Mouse (Mus musculus) embryonic stem cell, embryonic (primary cell): Measurements from ENCODE around the gene Arid5b.

Experiments
- CTCF ChIA-PET, 4 experiments: fragments of 300-600 bp in 2 of 4; fragments of 350-600 bp in 2 of 4; sonication (Branson Sonifier 250); formaldehyde crosslinking; loops; one replicate each; lab custom pipeline; 2022; ENCODE audit warnings: inconsistent platforms in 2 of 4; lab: Charles Lee
- POLR2A ChIA-PET, 4 experiments: fragments of 300-600 bp in 2 of 4; fragments of 350-600 bp in 2 of 4; sonication (Branson Sonifier 250); formaldehyde crosslinking; loops; one replicate each; lab custom pipeline; 2022; ENCODE audit warnings: antibody characterized with exemption in 4 of 4, inconsistent platforms in 1 of 4; lab: Charles Lee

Gene Arid5b

GRCm38 (mm10) chr10:68132154-68132553 is 146.4 kb downstream of the Arid5b start:
- ChIA-PET POLR2A (interaction anchor here (0.5 to 19.1 kb wide), 17 partner anchors 9 to 220 kb away, joined by 3 to 570 read pairs (median 5); no protein-coding TSS in a partner anchor), CTCF (interaction anchor here in 3 of 4 experiments (0.7 to 1.0 kb wide), 3 partner anchors 15 to 76 kb away, joined by 3 to 5 read pairs (median 4); no protein-coding TSS in a partner anchor)

GRCm38 (mm10) chr10:68129651-68130050 is 148.9 kb downstream of the Arid5b start:
- ChIA-PET POLR2A (interaction anchor here (0.6 to 19.1 kb wide), 20 partner anchors 8 to 1075 kb away, joined by 3 to 570 read pairs (median 5); partner anchors contain the start of gene Cabcoco1 (in 1 of the 4)), CTCF (interaction anchor here in 2 of 4 experiments (0.6 to 2.4 kb wide), 2 partner anchors 17 kb away, joined by 4 to 8 read pairs; no protein-coding TSS in a partner anchor)

DNA sequence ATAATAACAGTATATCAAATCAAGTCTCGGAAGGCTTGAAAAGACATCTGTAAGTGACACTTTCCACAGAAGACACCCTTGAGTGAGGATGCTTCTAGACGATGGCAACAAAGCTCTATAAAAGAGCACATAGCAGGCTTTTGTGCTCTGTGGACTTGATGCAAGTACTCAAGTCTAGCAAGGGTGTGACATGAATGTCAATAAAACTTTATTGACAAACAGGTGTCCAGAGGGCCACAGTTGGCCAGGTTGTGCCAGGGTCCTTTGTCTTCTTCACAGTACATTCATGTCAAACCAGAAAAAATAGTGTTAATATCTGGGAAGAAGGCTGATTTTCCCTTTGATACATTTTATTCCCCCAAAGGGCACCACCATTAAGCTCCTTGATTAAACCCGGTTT is 149.5 kb downstream of the Arid5b start:
- ChIA-PET POLR2A (interaction anchor here (0.6 to 19.1 kb wide), 25 partner anchors 8 to 1075 kb away, joined by 3 to 570 read pairs (median 5); partner anchors contain the start of gene Cabcoco1 (in 1 of the 4)), CTCF (interaction anchor here in 2 of 4 experiments (0.6 to 2.4 kb wide), 2 partner anchors 18 kb away, joined by 4 to 8 read pairs; no protein-coding TSS in a partner anchor)

GRCm38 (mm10) chr10:68128441-68128848 is 150.1 kb downstream of the Arid5b start:
- ChIA-PET POLR2A (interaction anchor here (0.6 to 19.1 kb wide), 35 partner anchors 9 to 413 kb away, joined by 3 to 570 read pairs (median 5); partner anchors contain the start of gene Cabcoco1 (in 1 of the 4)), CTCF (interaction anchor here (0.7 to 2.4 kb wide), 4 partner anchors 8 to 32 kb away, joined by 3 to 8 read pairs (median 4); no protein-coding TSS in a partner anchor)

GRCm38 (mm10) chr10:68127604-68128256 is 150.8 kb downstream of the Arid5b start:
- POLR2A ChIA-PET, result interaction anchor here (0.6 to 19.1 kb wide), 40 partner anchors 8 to 1333 kb away, joined by 3 to 570 read pairs (median 4); no protein-coding TSS in a partner anchor

GRCm38 (mm10) chr10:68127104-68127503 is 151.4 kb downstream of the Arid5b start:
- CTCF ChIA-PET, result interaction anchor here in 2 of 4 experiments (0.6 to 1.2 kb wide), 4 partner anchors 19 to 207 kb away, joined by 3 to 7 read pairs (median 4); no protein-coding TSS in a partner anchor

More at GRCm38 (mm10) chr10:68127604-68128256, 150.8 kb downstream of the Arid5b start:
- CTCF ChIA-PET, result interaction anchor here (0.6 to 2.4 kb wide), 6 partner anchors 8 to 207 kb away, joined by 3 to 8 read pairs (median 4); no protein-coding TSS in a partner anchor

DNA sequence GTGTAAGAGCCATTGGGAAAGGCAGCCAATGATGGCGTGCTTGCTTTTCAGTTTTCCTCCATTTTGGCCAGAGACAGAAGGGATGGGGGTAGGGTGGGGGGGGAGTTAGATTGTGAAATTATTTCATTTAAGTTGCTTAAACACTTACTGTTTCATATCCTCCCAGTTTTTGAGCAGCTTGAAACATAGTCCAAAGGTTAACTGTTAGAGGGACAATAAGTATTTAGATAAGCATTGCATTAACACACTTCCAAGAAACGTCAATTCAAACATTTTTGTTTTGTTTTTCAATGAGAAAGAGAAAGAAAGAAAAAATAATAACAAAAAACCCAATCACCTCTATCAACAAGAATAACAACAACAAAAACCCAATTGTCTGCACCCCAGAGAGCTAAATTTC is 152.0 kb downstream of the Arid5b start:
- ChIA-PET CTCF (no interaction called here), POLR2A (interaction anchor here (1.5 to 19.1 kb wide), 11 partner anchors 7 to 52 kb away, joined by 5 to 570 read pairs (median 26); no protein-coding TSS in a partner anchor)

More at GRCm38 (mm10) chr10:68127104-68127503, 151.4 kb downstream of the Arid5b start:
- POLR2A ChIA-PET, result interaction anchor here (0.6 to 19.1 kb wide), 32 partner anchors 8 to 149 kb away, joined by 3 to 570 read pairs (median 5); no protein-coding TSS in a partner anchor

GRCm38 (mm10) chr10:68125919-68126550 is 152.5 kb downstream of the Arid5b start:
- CTCF ChIA-PET, result no interaction called here
- POLR2A ChIA-PET, result interaction anchor here (3.0 to 19.1 kb wide), 7 partner anchors 7 to 20 kb away, joined by 26 to 570 read pairs (median 79); no protein-coding TSS in a partner anchor

DNA sequence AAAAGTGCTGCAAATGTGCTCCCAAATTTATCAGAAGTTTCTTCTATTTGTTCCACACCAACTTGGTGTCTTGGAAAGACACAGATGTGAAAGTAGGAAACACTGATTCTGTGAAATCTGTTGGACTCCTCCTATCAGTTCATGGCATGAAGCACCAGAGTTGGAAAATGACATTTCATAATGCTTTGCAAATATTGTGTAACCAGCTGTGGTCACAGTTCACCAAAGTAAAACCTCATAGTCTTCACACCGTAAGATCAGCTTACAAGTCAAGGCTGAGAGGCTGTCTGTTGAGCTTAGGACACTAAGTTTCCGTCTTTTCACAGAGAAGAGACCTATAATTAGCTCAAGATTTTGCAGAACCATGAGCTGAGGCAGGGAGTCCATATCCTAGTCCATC is 153.6 kb downstream of the Arid5b start:
- POLR2A ChIA-PET, result interaction anchor here (0.5 to 19.1 kb wide), 11 partner anchors 8 to 1440 kb away, joined by 3 to 570 read pairs (median 7); no protein-coding TSS in a partner anchor
- CTCF ChIA-PET, result interaction anchor here in 1 of 4 experiments (0.5 to 1.0 kb wide), 2 partner anchors 15 to 23 kb away, joined by 3 read pairs; no protein-coding TSS in a partner anchor

- POLR2A ChIA-PET, result interaction anchor here (0.8 to 19.1 kb wide), 16 partner anchors 8 to 108 kb away, joined by 3 to 570 read pairs (median 6); no protein-coding TSS in a partner anchor
- CTCF ChIA-PET, result interaction anchor here in 2 of 4 experiments (0.6 to 0.7 kb wide), 2 partner anchors 10 to 1982 kb away, joined by 3 to 4 read pairs; no protein-coding TSS in a partner anchor
Observed at GRCm38 (mm10) chr10:68123446-68123845, 155.1 kb downstream of the Arid5b start.

GRCm38 (mm10) chr10:68121960-68122359 is 156.6 kb downstream of the Arid5b start:
- CTCF ChIA-PET, result no interaction called here
- POLR2A ChIA-PET, result interaction anchor here in 2 of 4 experiments (0.9 to 19.1 kb wide), 10 partner anchors 8 to 30 kb away, joined by 3 to 570 read pairs (median 9); no protein-coding TSS in a partner anchor

- CTCF ChIA-PET, result interaction anchor here in 1 of 4 experiments (0.9 kb wide), 1 partner anchor 108 kb away, joined by 3 read pairs; no protein-coding TSS in a partner anchor
- POLR2A ChIA-PET, result interaction anchor here in 3 of 4 experiments (0.7 to 19.1 kb wide), 11 partner anchors 9 to 156 kb away, joined by 3 to 570 read pairs (median 12); no protein-coding TSS in a partner anchor
Observed at GRCm38 (mm10) chr10:68121251-68121650, 157.3 kb downstream of the Arid5b start.

- ChIA-PET POLR2A (interaction anchor here in 3 of 4 experiments (0.6 to 19.1 kb wide), 14 partner anchors 7 to 162 kb away, joined by 3 to 570 read pairs (median 12); no protein-coding TSS in a partner anchor), CTCF (interaction anchor here in 1 of 4 experiments (0.6 kb wide), 1 partner anchor 1770 kb away, joined by 4 read pairs; no protein-coding TSS in a partner anchor)
Observed at GRCm38 (mm10) chr10:68120011-68120410, 158.5 kb downstream of the Arid5b start.

GRCm38 (mm10) chr10:68119285-68119684 is 159.3 kb downstream of the Arid5b start:
- ChIA-PET CTCF (no interaction called here), POLR2A (interaction anchor here in 3 of 4 experiments (0.6 to 19.1 kb wide), 17 partner anchors 8 to 163 kb away, joined by 3 to 570 read pairs (median 6); no protein-coding TSS in a partner anchor)

DNA sequence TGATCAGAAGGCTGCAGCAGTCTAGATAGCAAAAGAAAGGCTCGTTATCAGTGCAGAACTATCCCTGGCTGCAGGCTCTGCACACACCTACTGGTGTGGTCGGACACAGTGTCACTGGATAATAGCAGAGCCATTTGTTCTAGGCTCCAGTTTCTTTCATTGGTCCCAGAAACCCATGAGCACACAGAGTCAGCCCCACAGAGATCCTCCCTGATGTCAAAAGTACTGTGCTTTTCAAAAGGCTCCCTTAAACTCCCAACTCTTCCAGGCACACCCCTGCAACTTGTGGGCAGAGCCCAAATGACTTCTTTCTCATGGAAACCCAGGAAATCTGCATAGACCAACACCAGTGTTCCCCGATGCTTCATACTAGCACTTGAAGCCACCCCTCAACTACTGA is 163.6 kb downstream of the Arid5b start:
- ChIA-PET POLR2A (interaction anchor here in 2 of 4 experiments (0.6 to 8.3 kb wide), 14 partner anchors 9 to 349 kb away, joined by 3 to 86 read pairs (median 4); no protein-coding TSS in a partner anchor), CTCF (no interaction called here)

DNA sequence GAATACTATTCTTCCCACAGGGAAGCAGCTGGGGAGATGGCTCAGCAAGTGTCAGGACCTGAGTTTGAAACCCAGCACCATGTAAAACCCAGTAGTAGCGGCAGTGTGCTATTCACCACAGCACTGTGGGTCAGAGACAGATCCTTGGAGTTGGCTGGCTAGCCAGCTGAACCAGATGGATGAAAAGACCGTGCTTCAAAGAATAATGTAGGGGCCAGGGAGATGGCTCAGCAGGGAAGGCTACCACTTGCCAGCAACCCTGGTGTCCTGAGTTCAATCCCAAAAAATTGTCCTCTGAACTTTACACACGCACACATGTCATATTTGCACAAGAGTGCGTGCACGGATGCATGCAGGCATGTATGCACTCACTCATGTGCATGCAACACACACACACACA is 164.9 kb downstream of the Arid5b start:
- ChIA-PET POLR2A (interaction anchor here in 2 of 4 experiments (0.9 to 8.3 kb wide), 11 partner anchors 9 to 66 kb away, joined by 3 to 86 read pairs (median 4); no protein-coding TSS in a partner anchor), CTCF (interaction anchor here in 2 of 4 experiments (0.6 kb wide), 2 partner anchors 101 to 118 kb away, joined by 3 read pairs; no protein-coding TSS in a partner anchor)

DNA sequence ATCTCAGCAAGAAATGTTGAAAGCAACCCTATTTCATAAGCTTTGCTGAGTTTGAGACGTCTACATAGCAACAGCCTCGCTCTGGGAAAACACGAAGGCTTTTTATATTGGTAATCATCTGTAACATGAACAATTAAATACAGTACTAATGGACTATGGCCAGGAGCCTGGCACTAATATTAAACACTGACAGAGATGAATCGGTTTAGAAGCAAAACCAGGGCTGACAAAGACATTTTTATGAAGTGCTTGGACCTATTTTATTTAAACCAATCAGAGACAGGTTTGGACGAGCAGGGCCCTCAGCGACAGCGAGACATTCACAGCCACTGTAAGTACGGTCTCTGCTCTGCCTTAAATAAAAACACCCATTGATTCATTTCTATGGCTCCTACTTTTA is 165.6 kb downstream of the Arid5b start:
- CTCF ChIA-PET, result interaction anchor here in 1 of 4 experiments (0.7 to 0.8 kb wide), 2 partner anchors 36 to 100 kb away, joined by 3 to 4 read pairs; no protein-coding TSS in a partner anchor
- POLR2A ChIA-PET, result interaction anchor here in 3 of 4 experiments (0.6 to 8.3 kb wide), 7 partner anchors 8 to 107 kb away, joined by 3 to 86 read pairs (median 4); no protein-coding TSS in a partner anchor
